Mouse (Mus musculus) intestine, embryonic 15.5 days (tissue): Measurements from ENCODE around the gene Gm26620. TPM values are rescaled to one million over a fixed set of nuclear protein-coding genes. Genes with fewer than 3 reads are reported as not detected.

Experiments used
- ATAC-seq: fragments of 200-750 bp; cut with Nextera tagmentation; 2 replicates; pipeline ENCODE4 v1.8.0; 2017; ENCODE audit warnings: moderate TSS enrichment, moderate library complexity
- H3K27ac ChIP-seq: fragments of 300-500 bp; sonication (generic); 2 replicates; pipeline ENCODE4 v1.5.1; 2015; ENCODE audit warnings: mild to moderate bottlenecking, inconsistent platforms
- H3K27me3 ChIP-seq: fragments of 300-500 bp; sonication (generic); replicated peaks from 2 replicates; pipeline ENCODE4 v1.6.1; 2015; ENCODE audit warnings: inconsistent platforms
- H3K36me3 ChIP-seq: fragments of 300-500 bp; sonication (generic); 2 replicates; pipeline ENCODE4 v1.6.1; 2015; ENCODE audit warnings: inconsistent platforms
- H3K4me1 ChIP-seq: fragments of 300-500 bp; sonication (generic); replicated peaks from 2 replicates; pipeline ENCODE4 v1.6.1; 2015; ENCODE audit warnings: inconsistent platforms
- H3K4me2 ChIP-seq: fragments of 300-500 bp; sonication (generic); replicated peaks from 2 replicates; pipeline ENCODE4 v1.6.1; 2015; ENCODE audit warnings: mild to moderate bottlenecking, inconsistent platforms
- H3K4me3 ChIP-seq: fragments of 300-500 bp; sonication (generic); replicated peaks from 2 replicates; pipeline ENCODE4 v1.5.1; 2015; ENCODE audit warnings: inconsistent platforms
- H3K9ac ChIP-seq: fragments of 300-500 bp; sonication (generic); 2 replicates; pipeline ENCODE4 v1.6.1; 2015; ENCODE audit warnings: inconsistent platforms
- H3K9me3 ChIP-seq: fragments of 300-500 bp; sonication (generic); 2 replicates; pipeline ENCODE4 v1.6.1; 2016; ENCODE audit warnings: inconsistent platforms
- WGBS: fragments of 180-500 bp; shearing (Covaris S2); methylation state at CpG from one replicate; pipeline ENCODE4 v1.1.7; 2015; 5-methylcytosine and 5-hydroxymethylcytosine counted together
- polyA plus RNA-seq: library from polyadenylated mRNA; unstranded; fragments of >200 nt; fragmentation: Nextera tagmentation; extraction: Ambion mirVana; gene quantifications from 2 replicates; pipeline ENCODE4 v1.2.1, GENCODE M21; 2015

The Gm26620 gene
- polyA plus RNA-seq, 1 experiment from 2014 or later = 2.4 TPM

GRCm38 (mm10) chr1:170862435-170862717 lies 22.5 kb upstream of the Gm26620 start:
- Histone ChIP-seq H3K4me1 (no peaks in the 10 kb centered on the region), H3K27me3 (no peaks in the 10 kb centered on the region), H3K36me3 (no peaks in the 10 kb centered on the region), H3K27ac (no peak overlapping the region), H3K9me3 (no peaks in the 10 kb centered on the region), H3K4me2 (no peak overlapping the region), H3K4me3 (no peak overlapping the region), H3K9ac (no peak overlapping the region)
- 65% methylated on average over 3 of the region's 3 CpGs for WGBS
- no peak for ATAC-seq

- no peak overlapping the region for H3K9ac ChIP-seq
- H3K36me3 ChIP-seq = no peaks in the 10 kb centered on the region
- no peak for ATAC-seq
- no peaks in the 10 kb centered on the region for H3K9me3 ChIP-seq
- 59% methylated on average over 4 of the region's 4 CpGs for WGBS
- no peaks in the 10 kb centered on the region for H3K4me1 ChIP-seq
- no peak overlapping the region for H3K4me2 ChIP-seq
- H3K4me3 ChIP-seq = no peak overlapping the region
- H3K27me3 ChIP-seq = no peaks in the 10 kb centered on the region
- no peak overlapping the region for H3K27ac ChIP-seq
Observed at GRCm38 (mm10) chr1:170863033-170863432, 21.8 kb upstream of the Gm26620 start.

- no peak overlapping the region for H3K4me2 ChIP-seq
- H3K9me3 ChIP-seq = no peaks in the 10 kb centered on the region
- H3K36me3 ChIP-seq = no peaks in the 10 kb centered on the region
- no peaks in the 10 kb centered on the region for H3K4me1 ChIP-seq
- no peak overlapping the region for H3K4me3 ChIP-seq
- no peak overlapping the region for H3K27ac ChIP-seq
- ATAC-seq = no peak
- H3K9ac ChIP-seq = no peak overlapping the region
- H3K27me3 ChIP-seq = no peaks in the 10 kb centered on the region
Observed at GRCm38 (mm10) chr1:170864234-170864633, 20.6 kb upstream of the Gm26620 start.

- Histone ChIP-seq H3K9me3 (no peaks in the 10 kb centered on the region), H3K36me3 (no peaks in the 10 kb centered on the region), H3K27me3 (no peaks in the 10 kb centered on the region), H3K9ac (no peak overlapping the region), H3K4me2 (no peak overlapping the region), H3K4me3 (no peak overlapping the region), H3K4me1 (no peaks in the 10 kb centered on the region), H3K27ac (no peak overlapping the region)
- no peak for ATAC-seq
- WGBS = 63% methylated on average over 3 of the region's 3 CpGs
Observed at GRCm38 (mm10) chr1:170864754-170865153, 20.1 kb upstream of the Gm26620 start.

GRCm38 (mm10) chr1:170865406-170865805 lies 19.5 kb upstream of the Gm26620 start:
- no peaks in the 10 kb centered on the region for H3K9me3 ChIP-seq
- H3K4me2 ChIP-seq = no peak overlapping the region
- no peak overlapping the region for H3K27ac ChIP-seq
- H3K36me3 ChIP-seq = no peaks in the 10 kb centered on the region
- no peak for ATAC-seq
- no peak overlapping the region for H3K4me3 ChIP-seq
- H3K27me3 ChIP-seq = no peaks in the 10 kb centered on the region
- 80% methylated on average over 5 of the region's 5 CpGs for WGBS
- no peak overlapping the region for H3K9ac ChIP-seq
- no peaks in the 10 kb centered on the region for H3K4me1 ChIP-seq

GRCm38 (mm10) chr1:170866992-170867690 lies 17.7 kb upstream of the Gm26620 start:
- peak; percentile 58 for ATAC-seq
- Histone ChIP-seq H3K9me3 (no peaks in the 10 kb centered on the region), H3K27ac (peak overlapping the region; percentile 70; the same call in 1 of the 2 replicates), H3K9ac (peak overlapping the region; percentile 72), H3K4me1 (no peaks in the 10 kb centered on the region), H3K36me3 (no peaks in the 10 kb centered on the region), H3K4me3 (peak overlapping the region; percentile 68), H3K4me2 (peak overlapping the region; percentile 63), H3K27me3 (no peaks in the 10 kb centered on the region)
- 3% methylated on average over 30 of the region's 30 CpGs for WGBS

- Histone ChIP-seq H3K27ac (peak within 1 kb of the TSS; percentile 70), H3K9me3 (no peaks in the 10 kb centered on the region), H3K4me1 (no peaks in the 10 kb centered on the region), H3K4me3 (peak within 1 kb of the TSS; percentile 68), H3K4me2 (peak within 1 kb of the TSS; percentile 63), H3K36me3 (no peaks in the 10 kb centered on the region), H3K27me3 (no peaks in the 10 kb centered on the region), H3K9ac (peak within 1 kb of the TSS; percentile 72)
- peak; percentile 71 for ATAC-seq
- WGBS = under 1% methylated on average over 25 of the region's 25 CpGs
Observed at GRCm38 (mm10) chr1:170867691-170868105, 17.2 kb upstream of the Gm26620 start, which contains the start of gene Atf6. Gene Atf6 (minus strand): TSS chr1:170867771.

- Histone ChIP-seq H3K9ac (peak overlapping the region; percentile 72), H3K4me1 (no peaks in the 10 kb centered on the region), H3K4me3 (peak overlapping the region; percentile 68), H3K9me3 (no peaks in the 10 kb centered on the region), H3K4me2 (peak overlapping the region; percentile 63), H3K27ac (no peak overlapping the region; the same call in 1 of the 2 replicates), H3K36me3 (no peaks in the 10 kb centered on the region), H3K27me3 (no peaks in the 10 kb centered on the region)
- under 1% methylated on average over 33 of the region's 33 CpGs for WGBS
- peak; percentile 89 for ATAC-seq
Observed at GRCm38 (mm10) chr1:170868107-170868904, 16.6 kb upstream of the Gm26620 start.

GRCm38 (mm10) chr1:170868905-170869283 lies 16.0 kb upstream of the Gm26620 start:
- ATAC-seq = peak; percentile 26
- Histone ChIP-seq H3K4me2 (peak overlapping the region; percentile 63), H3K9ac (peak overlapping the region; percentile 46), H3K4me3 (peak overlapping the region; percentile 68), H3K9me3 (no peaks in the 10 kb centered on the region), H3K36me3 (no peaks in the 10 kb centered on the region), H3K27ac (no peak overlapping the region; the same call in 1 of the 2 replicates), H3K27me3 (no peaks in the 10 kb centered on the region), H3K4me1 (no peaks in the 10 kb centered on the region)
- 16% methylated on average over 14 of the region's 14 CpGs for WGBS

GRCm38 (mm10) chr1:170871402-170871801 lies 13.5 kb upstream of the Gm26620 start:
- ATAC-seq = no peak
- 87% methylated on average over 6 of the region's 6 CpGs for WGBS

GRCm38 (mm10) chr1:170871961-170872360 lies 12.9 kb upstream of the Gm26620 start:
- no peak for ATAC-seq
- H3K4me3 ChIP-seq = no peak overlapping the region

More at GRCm38 (mm10) chr1:170871402-170871801, 13.5 kb upstream of the Gm26620 start:
- Histone ChIP-seq H3K27me3 (no peaks in the 10 kb centered on the region), H3K9ac (no peak overlapping the region), H3K9me3 (no peaks in the 10 kb centered on the region), H3K4me2 (no peak overlapping the region), H3K4me3 (no peak overlapping the region), H3K27ac (no peak overlapping the region), H3K36me3 (no peaks in the 10 kb centered on the region), H3K4me1 (no peaks in the 10 kb centered on the region)

GRCm38 (mm10) chr1:170875676-170876075 lies 9.2 kb upstream of the Gm26620 start:
- Histone ChIP-seq H3K27ac (no peak overlapping the region), H3K4me2 (no peak overlapping the region), H3K9ac (no peak overlapping the region), H3K4me1 (no peaks in the 10 kb centered on the region), H3K9me3 (no peaks in the 10 kb centered on the region), H3K27me3 (no peaks in the 10 kb centered on the region), H3K36me3 (peaks cover 10% of the 10 kb centered on the region), H3K4me3 (no peak overlapping the region)
- WGBS = 61% methylated on average over 3 of the region's 3 CpGs
- ATAC-seq = no peak

More at GRCm38 (mm10) chr1:170871961-170872360, 12.9 kb upstream of the Gm26620 start:
- Histone ChIP-seq H3K4me1 (no peaks in the 10 kb centered on the region), H3K36me3 (no peaks in the 10 kb centered on the region), H3K4me2 (no peak overlapping the region), H3K9me3 (no peaks in the 10 kb centered on the region), H3K27ac (no peak overlapping the region), H3K9ac (no peak overlapping the region), H3K27me3 (no peaks in the 10 kb centered on the region)
- WGBS = 92% methylated on average over 2 of the region's 2 CpGs
